Mouse (Mus musculus) hematopoietic stem cell, adult 5-6 weeks (primary cell): Measurements from ENCODE around the gene Brca1. TPM values are rescaled to one million over a fixed set of nuclear protein-coding genes. Genes with fewer than 3 reads are reported as not detected.
"Not testable (repeated sequence)": the region's sequence is repeated elsewhere in the genome, so short reads cannot be mapped to it uniquely, and the experiment has no call there.

Experiments used
- ATAC-seq, 2 experiments: fragments of 125-278 bp in 1 of 2; replicated peaks in 1 of 2; 2 replicates each; pipeline ENCODE4 v1.8.0; 2016 to 2017; ENCODE audit warnings: inconsistent platforms in 2 of 2, mild to moderate bottlenecking in 2 of 2, moderate number of reproducible peaks in 2 of 2, low read depth in 1 of 2, moderate TSS enrichment in 1 of 2; ENCODE audit not compliant: low FRiP score in 2 of 2, poor library complexity in 2 of 2, severe bottlenecking in 2 of 2, insufficient read depth in 1 of 2, low TSS enrichment in 1 of 2
- total RNA-seq: library from RNA; stranded (forward); fragments of 172-1452, 232-1000 nt; gene quantifications from 2 replicates; pipeline ENCODE4 v1.2.3, GENCODE M21; 2017

Gene Brca1
- total RNA-seq = 38.6 and 42.1 TPM in 2 replicates

DNA sequence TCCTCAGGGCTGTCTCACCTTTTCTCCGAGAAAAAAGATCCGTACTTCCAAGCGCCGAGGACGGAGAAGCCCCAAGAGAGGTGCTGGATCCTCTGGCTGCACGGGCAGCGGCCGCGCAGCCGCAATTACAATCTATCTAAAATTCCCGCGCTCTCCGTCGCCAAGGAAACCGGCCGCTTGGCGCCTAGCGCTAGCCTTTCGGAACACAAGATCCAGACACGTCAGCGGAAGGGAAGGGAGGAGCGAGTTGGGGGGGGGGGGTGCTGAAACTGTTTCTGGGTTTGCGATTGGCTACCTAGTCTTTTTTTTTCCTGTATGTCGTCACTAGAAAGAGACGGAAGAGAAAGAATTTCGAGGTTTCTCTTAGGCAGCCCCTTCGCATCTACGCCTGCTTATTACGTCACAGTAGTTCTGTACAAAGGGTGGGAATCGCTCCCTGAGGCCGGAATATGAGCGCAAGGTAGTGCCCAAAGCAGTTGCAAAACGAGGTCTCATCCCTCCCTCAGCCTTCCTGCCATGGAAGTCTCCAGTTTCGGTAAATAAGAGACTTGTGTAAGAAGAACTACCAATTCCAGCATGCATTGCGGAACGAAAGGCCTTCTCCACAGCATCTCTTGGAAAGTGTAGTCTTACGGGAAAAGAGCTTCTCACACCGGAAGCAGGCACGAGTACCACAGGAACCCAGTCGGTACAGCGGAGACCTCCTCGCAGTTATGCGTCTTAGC, at the start of gene Brca1, which contains the start of gene Nbr1:
Gene Brca1 (minus strand): TSS at position 205 of the 725 bp plus-strand sequence.
Gene Nbr1 (plus strand): TSS at position 399 of the 725 bp plus-strand sequence.
- ATAC-seq = peak; percentile 78 to 80

DNA sequence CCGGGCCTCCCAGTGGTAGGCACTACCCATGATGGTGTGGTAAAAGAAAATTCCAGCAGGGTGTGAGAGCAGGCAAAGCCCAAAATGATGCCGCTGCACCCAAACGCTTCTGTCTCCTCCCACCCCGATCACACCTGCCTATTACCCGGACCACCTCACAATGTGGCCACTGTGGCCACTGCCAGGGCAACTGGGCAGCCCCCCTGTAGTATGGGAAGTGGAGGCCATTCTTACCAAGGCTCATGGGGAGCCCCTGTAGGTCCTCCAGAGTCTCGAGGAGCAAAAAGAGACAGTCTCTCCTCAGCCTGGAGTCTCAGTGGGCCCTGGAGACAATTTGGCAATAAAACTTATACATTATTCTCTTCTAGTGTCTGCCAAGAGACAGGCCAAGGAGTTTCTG, 47.4 kb upstream of the Brca1 start, which contains the start of gene Gm11634:
Gene Gm11634 (minus strand): TSS at position 101 of the 400 bp plus-strand sequence.
- ATAC-seq = no peak

DNA sequence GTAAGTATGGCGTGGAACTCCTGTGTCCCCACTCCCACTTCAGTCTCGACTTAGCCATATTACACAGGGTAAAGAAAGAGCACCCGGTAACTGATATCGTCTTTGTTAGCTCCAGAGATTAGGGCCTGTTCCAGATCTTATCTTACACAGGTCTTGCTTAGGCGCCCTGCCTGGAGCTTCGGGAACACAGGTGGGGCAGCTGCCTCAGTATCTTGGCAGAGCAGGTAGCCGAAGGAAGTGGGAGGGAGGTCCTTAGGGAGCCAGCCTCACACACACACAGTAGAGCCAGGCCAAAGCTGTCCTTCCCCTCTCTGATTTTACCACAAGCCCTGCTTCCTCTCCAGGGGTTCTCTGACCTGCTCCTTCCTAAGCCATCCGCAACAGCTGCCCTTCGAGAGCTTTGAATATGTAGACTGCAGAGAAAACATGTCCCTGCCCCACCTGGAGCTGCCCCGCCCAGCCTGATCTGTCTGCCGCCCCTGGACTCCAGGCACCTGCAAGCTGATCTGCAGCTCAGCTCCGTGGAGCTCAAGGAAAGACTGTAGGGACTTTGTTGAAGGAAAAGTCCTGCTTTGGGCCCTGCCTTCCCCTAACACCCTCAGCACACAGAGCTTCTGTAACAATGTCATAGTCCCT, 38.4 kb upstream of the Brca1 start:
- no peak for ATAC-seq

DNA sequence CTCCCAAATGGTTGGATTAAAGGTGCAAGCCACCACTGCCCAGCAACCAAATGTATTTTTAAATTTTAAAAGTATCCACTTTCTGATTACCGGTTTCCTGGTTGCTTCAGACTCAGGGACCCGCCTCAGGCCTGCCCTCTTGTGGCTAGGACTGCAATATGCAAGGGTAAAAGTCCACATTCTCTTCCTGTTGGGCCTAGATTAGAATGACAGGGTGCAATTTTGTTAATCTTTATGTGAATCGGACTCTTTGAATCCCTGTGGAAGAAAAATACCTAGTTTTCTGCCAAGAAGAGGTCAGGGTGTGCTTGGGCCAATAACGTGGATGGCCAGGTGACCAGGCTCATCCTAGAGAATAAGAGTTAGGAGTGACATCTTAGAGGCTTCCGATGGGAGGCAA, 37.7 kb upstream of the Brca1 start:
- peak; percentile 81 to 87 for ATAC-seq

DNA sequence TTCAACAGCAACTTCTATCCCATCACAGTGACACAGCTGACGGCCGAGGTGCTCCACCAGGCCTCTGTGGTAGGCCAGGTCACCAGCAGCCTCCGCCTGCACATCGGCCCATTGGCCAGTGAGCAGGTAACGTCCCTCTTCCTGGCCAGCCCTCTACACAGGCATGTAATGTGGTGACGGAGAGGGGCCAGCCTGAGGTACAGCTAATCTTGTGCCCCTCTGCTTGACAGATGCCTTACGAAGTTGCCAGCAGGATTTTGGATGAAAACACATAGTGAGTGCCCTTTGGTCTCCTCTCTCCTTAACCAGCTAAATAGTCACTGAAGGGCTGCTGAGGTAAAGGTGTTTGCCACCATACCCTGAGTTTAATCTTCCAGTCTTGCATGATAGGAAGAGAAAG, 37.1 kb upstream of the Brca1 start:
- ATAC-seq = no peak

DNA sequence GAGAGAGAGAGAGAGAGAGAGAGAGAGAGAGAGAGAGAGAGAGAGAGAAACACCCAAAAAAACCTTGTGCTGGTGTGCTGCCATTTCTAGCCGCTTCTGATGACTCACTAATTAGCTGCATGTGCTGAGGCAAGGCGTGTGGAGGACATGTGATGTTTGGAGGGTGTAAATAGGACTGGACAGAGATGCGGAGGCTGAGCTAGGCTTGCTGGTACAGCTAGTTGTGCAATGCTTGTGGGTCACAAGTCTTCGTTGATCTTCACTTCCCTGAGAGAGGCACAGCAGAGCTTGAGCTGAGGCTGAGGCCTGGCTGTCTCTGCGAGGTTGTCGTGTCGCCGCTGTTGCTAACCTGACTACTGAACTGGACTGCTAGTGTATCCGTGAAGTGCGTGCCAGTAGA, 35.9 kb upstream of the Brca1 start:
- ATAC-seq = no peak

DNA sequence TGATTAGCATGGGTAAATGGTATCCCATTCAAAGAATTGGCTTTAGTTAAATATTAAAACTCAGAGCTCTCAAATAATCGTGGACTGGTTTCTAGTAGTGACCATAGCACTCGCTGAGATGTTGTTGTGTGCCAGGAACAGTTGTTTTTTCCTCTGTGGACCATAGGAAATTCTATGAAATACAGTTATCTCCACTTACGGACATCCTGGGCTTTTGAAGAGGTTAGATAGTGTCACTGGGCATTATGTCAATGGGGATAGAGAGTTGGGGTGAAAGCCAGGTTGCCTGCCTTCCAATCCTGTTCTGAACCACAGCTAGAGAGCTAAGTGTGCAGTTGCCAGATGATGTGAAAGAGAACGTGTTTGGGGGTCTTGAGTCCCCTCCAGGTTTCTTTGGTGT, 34.0 kb upstream of the Brca1 start:
- no peak for ATAC-seq

GRCm38 (mm10) chr11:101585031-101585430, 33.3 kb upstream of the Brca1 start:
- not testable (repeated sequence) for ATAC-seq

DNA sequence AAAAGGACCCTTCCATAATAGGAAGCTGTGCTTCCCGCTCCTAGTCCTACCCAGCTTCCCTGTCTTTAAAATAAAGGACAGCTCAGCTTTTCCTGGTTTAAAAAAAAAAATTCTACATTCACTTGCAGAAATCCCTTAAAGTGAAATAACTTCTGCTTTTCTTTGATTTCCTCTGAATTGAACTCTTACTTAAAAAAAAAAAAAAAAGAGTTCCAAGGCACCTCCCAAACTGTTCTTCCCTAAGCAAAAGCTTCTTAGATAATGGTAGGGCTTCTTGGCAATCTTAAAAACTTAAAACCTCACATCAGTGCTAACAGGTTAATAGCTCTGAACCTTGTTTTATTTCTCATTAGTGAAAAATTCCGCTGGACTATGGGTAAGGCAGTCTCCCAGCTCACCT, 31.4 kb upstream of the Brca1 start:
- no peak for ATAC-seq

DNA sequence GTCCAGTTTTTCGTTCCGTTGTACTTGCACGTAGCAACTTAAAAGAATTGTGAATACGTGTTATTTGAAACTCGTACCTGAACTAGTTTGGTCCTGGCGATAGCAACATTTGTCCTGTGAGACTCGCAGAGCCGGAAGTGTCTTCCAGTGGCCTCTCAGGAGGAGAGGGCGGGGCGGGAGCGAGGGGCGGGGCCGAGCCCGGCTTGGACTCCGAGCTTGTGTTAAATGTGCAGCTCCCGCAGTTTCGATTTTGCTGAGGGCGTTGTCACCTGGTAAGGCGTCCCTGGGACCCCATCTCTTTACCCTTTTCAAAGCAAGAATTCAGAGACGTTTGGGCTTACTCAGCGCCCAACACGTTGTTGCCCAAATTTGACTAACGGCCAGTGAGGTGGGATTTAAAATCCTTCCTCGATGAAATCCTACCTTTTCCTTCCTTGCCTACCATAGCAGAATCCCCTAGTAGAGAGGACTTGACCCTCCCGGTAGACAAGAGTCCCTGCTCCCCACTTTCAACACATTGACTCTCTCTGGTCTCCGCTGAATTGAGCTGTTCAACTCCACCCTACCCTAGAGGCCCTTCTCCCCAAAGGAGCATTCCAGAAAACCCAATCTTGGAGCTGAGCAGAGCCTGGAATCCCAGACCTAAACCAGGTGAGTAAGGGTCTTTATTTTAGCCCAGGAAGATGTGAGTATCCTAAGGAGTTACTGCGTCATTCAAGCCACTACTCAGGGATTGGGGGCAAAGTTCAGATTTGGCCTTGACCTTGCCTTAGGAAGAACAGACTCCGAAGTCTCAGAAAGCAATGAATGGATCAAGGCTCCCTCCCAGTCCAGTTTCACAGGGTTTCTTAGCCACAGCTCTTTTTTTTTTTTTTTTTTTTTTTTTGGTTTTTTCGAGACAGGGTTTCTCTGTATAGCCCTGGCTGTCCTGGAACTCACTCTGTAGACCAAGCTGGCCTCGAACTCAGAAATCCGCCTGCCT, 30.6 kb upstream of the Brca1 start, which contains the start of gene Tmem106a:
Gene Tmem106a (plus strand): TSS at position 189 of the 982 bp plus-strand sequence.
- ATAC-seq = peak; percentile 69 to 71

GRCm38 (mm10) chr11:101581081-101581764, 29.5 kb upstream of the Brca1 start:
- no peak for ATAC-seq

DNA sequence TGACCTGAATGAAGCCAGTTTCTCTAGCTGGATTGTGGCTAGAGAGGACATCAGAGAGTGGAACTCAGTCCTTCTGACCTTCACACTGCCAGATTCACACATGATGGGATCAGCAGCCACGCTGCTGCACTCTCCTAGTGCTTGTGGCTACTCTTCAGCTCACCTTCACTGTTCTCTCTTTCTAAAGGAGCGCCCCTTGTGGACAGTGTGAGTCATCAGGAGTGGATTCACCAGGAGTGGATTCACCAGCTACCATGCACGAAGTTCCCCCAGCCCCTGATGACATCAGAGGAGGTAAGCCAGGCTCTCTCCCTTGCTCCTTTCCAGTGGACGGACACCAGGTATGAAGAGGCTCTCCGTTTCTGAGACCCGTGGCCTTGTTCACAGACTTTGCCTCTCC, 24.4 kb upstream of the Brca1 start:
- ATAC-seq = no peak

DNA sequence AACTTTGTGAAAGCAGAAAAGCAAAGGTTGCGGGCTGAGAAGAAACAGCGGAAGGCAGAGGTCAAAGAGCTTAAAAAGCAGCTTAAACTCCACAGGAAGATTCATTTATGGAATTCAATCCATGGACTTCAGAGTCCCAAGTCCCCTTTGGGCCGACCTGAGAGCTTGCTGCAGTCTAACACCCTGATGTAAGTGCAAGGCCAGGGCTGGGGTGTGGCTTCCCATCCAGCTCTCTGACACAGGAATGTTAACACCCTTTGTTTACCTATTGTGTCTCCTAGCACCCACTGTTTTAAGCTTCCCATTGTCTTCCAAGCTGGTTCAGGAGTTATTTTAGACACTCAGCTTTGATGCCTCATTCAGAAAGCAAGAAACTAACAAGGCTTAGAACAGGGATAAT, 16.7 kb upstream of the Brca1 start:
- ATAC-seq = no peak

DNA sequence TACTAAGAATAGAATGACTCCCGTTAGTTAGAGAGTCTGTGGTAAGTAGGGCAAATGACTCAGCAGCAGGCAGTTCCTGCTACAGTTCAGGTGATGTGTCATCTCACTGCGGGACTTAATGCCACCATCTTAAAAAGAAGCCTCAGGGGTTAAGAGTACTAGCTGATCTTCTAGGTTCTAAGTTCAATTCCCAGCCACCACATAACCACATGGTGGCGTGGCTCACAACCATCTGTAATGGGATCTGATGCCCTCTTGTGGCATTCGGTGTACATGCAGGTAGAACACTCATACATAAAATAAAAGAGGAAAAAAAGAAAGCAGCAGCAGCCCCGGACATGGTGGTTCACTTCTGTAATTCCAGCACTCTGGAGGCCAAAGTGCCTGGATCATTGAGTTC, 10.6 kb upstream of the Brca1 start:
- ATAC-seq = peak; percentile 59 to 62

- no peak for ATAC-seq
These were observed 5.2 kb upstream of the Brca1 start for GRCm38 (mm10) chr11:101556954-101557353.

DNA sequence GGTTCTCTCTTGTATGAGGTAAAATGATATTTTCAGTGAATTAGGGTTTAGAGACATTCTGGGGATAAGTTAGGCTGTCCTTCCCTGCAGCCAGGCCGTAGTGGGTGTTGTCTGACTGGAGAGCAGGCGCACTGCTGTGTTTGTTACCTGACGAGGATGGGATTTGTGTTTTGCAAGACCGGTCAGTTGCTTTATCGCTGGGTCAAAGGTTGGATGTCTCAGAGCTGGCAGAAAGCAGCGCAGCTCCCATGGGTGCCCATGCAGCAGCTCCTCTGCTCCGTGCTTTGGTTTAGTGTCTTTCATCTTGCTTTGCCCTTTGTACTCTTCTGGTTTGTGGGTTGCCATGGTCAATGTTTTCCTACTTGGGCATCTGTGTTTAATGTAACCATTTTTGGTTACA, 4.8 kb upstream of the Brca1 start:
- no peak for ATAC-seq

GRCm38 (mm10) chr11:101553354-101553930, 1.7 kb upstream of the Brca1 start:
- no peak for ATAC-seq
